In the genomic region with DNA sequence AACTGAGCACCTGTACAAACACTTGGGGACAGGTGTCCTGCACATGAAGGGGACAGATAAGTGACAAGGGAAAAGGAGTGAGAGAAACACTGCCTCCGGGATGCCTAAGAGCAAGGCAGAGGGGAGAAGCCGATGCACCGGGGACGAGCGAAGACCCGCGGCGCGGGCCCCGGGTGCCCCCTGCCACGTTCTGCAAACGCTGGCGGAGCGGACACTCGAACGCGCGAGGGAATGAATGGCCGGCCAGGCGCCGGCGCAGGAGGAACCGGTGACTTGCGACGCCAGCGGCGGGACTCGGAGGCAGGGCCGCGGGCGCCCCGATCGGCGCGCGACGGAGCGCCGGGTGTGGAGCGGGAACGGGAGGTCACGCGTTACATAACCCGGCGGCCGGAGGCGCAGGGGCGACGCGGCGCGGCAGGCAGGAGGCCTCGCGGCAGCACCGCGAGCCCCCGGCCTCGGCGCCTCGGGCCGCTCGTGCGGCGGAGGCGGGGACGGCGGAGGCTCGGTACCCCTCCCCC, we compare ENCODE assay signal across 8 mouse cellular contexts. TPM values are rescaled to one million over a fixed set of nuclear protein-coding genes. Genes with fewer than 3 reads are reported as not detected.
DNase-seq lines count a peak whose midpoint lies in the region; ATAC-seq and TF ChIP-seq lines count a peak whose summit lies in the region.

No protein-coding gene starts in this region.

- no peaks in the 10 kb centered on the region for H3K9me3 ChIP-seq in G1E (replicated peaks)
- no peaks in the 10 kb centered on the region for H3K9me3 ChIP-seq in forebrain, postnatal 0 days (ENCODE audit: low read length)
- H3K9me3 ChIP-seq in hindbrain, embryonic 10.5 days = no peaks in the 10 kb centered on the region

- peak overlapping the region; percentile 90 for H3K27ac ChIP-seq in forebrain, postnatal 0 days (ENCODE audit: low read depth, low read length)
- H3K27ac ChIP-seq in hindbrain, embryonic 10.5 days = peak overlapping the region; percentile 98

- no peak for ATAC-seq in G1E (ENCODE audit: extremely low read depth, insufficient number of reproducible peaks, low FRiP score, poor library complexity, severe bottlenecking)
- peak; percentile 21 for ATAC-seq in forebrain, postnatal 0 days

- H3K4me2 ChIP-seq in forebrain, postnatal 0 days (ENCODE audit: low read depth) = peak overlapping the region; percentile 78

- no peak for TF ChIP-seq CTCF in G1E (IDR thresholded peaks at IDR 0.05; ENCODE audit: low read depth, low read length)
- TF ChIP-seq CTCF in forebrain, postnatal 0 days (IDR thresholded peaks at IDR 0.05; ENCODE audit: low read depth) = no peak

- peak overlapping the region; percentile 87 for H3K4me3 ChIP-seq in G1E (ENCODE audit: low read depth, low read length)
- peak overlapping the region; percentile 83 for H3K4me3 ChIP-seq in forebrain, postnatal 0 days (ENCODE audit: low read depth, low read length)
- H3K4me3 ChIP-seq in hindbrain, embryonic 10.5 days = peak overlapping the region; percentile 91

- H3K27me3 ChIP-seq in G1E (ENCODE audit: insufficient read depth, low read length) = peaks cover 5% of the 10 kb centered on the region
- no peaks in the 10 kb centered on the region for H3K27me3 ChIP-seq in forebrain, postnatal 0 days (ENCODE audit: insufficient read depth, low read length)
- H3K27me3 ChIP-seq in hindbrain, embryonic 10.5 days (ENCODE audit: insufficient read depth, poor library complexity, severe bottlenecking) = no peaks in the 10 kb centered on the region

- peak overlapping the region; percentile 74 for H3K9ac ChIP-seq in forebrain, postnatal 0 days

- DNase-seq in G1E (ENCODE audit: low spot score) = peak; percentile 61
- peak; percentile 82 for DNase-seq in cerebellum, adult 11-12 months
- peak; percentile 58 for DNase-seq in forebrain, postnatal 0 days
- peak; percentile 57 for DNase-seq in hindbrain, embryonic 10.5 days (ENCODE audit: low spot score)
- DNase-seq in layer of hippocampus, postnatal 14 days (ENCODE audit: low spot score in 2 of 2) = peak; percentile 41 to 43
- peak; percentile 60 for DNase-seq in lung, postnatal 14 days
- DNase-seq in retina, embryonic 14.5 days (ENCODE audit: low spot score) = peak; percentile 60
- peak; percentile 50 to 66 for DNase-seq in thymus, postnatal 36 days

- H3K36me3 ChIP-seq in G1E (replicated peaks) = peaks cover 19% of the 10 kb centered on the region
- H3K36me3 ChIP-seq in forebrain, postnatal 0 days (ENCODE audit: insufficient read depth) = no peaks in the 10 kb centered on the region
- no peaks in the 10 kb centered on the region for H3K36me3 ChIP-seq in hindbrain, embryonic 10.5 days

- peaks cover 58% of the 10 kb centered on the region for H3K4me1 ChIP-seq in G1E (ENCODE audit: insufficient read depth, low read depth, low read length)
- H3K4me1 ChIP-seq in forebrain, postnatal 0 days (ENCODE audit: insufficient read depth) = peaks cover 12% of the 10 kb centered on the region
- H3K4me1 ChIP-seq in hindbrain, embryonic 10.5 days (replicated peaks) = peaks cover 43% of the 10 kb centered on the region

- WGBS in forebrain, postnatal 0 days = under 1% methylated on average over 42 of the region's 68 CpGs
- WGBS in hindbrain, embryonic 10.5 days = under 1% methylated on average over 46 of the region's 68 CpGs

RNA-seq across cellular contexts. Expression of a gene that starts 0.6 kb away (rescaled TPM):
- 101 and 107 TPM in 2 replicates for total RNA-seq in G1E (2014; fragmentation: Nextera tagmentation)
- 106 and 123 TPM in 2 replicates for total RNA-seq in G1E (2017)
- polyA plus RNA-seq in G1E (2012) = 23.4 and 27.8 TPM in 2 replicates
- 34.3 and 41.3 TPM in 2 replicates for total RNA-seq in forebrain, postnatal 0 days (2014; rRNA removed)
- 18.2 and 25.0 TPM in 2 replicates for polyA plus RNA-seq in forebrain, postnatal 0 days (2015; fragmentation: Nextera tagmentation; extraction: Ambion mirVana)
- 32.4 and 32.6 TPM in 2 replicates for polyA plus RNA-seq in hindbrain, embryonic 10.5 days (2016; fragmentation: Nextera tagmentation; extraction: Ambion mirVana)
- 10 to 100 TPM; 33.0 to 36.4 TPM for total RNA-seq in layer of hippocampus, postnatal 14 days (2021)
